Mouse (Mus musculus) embryonic facial prominence, embryonic 11.5 days (tissue): Measurements from ENCODE around the gene Acot11. TPM values are rescaled to one million over a fixed set of nuclear protein-coding genes. Genes with fewer than 3 reads are reported as not detected.

Source experiments
- ATAC-seq: fragments of 200-750 bp; cut with Nextera tagmentation; replicated peaks from 2 replicates; pipeline ENCODE4 v1.8.0; 2017; ENCODE audit warnings: low read depth; ENCODE audit not compliant: insufficient number of reproducible peaks, low FRiP score, low TSS enrichment
- DNase-seq: peaks from one replicate; pipeline ENCODE4 v3.0.0-alpha.2; 2015; ENCODE audit warnings: low spot score
- H3K27ac ChIP-seq: fragments of 300-500 bp; sonication (generic); replicated peaks from 2 replicates; pipeline ENCODE4 v1.5.1; 2014; ENCODE audit warnings: mild to moderate bottlenecking, low read depth, low read length, control low read depth
- H3K27me3 ChIP-seq: fragments of 300-500 bp; sonication (generic); 2 replicates; pipeline ENCODE4 v1.6.1; 2014; ENCODE audit warnings: mild to moderate bottlenecking, low read length, moderate library complexity, mixed read lengths; ENCODE audit not compliant: control insufficient read depth, insufficient read depth
- H3K36me3 ChIP-seq: fragments of 300-500 bp; sonication (generic); replicated peaks from 2 replicates; pipeline ENCODE4 v1.6.1; 2014; ENCODE audit warnings: low read depth, mild to moderate bottlenecking, low read length, moderate library complexity, mixed read lengths; ENCODE audit not compliant: control insufficient read depth, insufficient read depth
- H3K4me1 ChIP-seq: fragments of 300-500 bp; sonication (generic); 2 replicates; pipeline ENCODE4 v1.6.1; 2014; ENCODE audit warnings: low read length, mixed read lengths; ENCODE audit not compliant: control insufficient read depth, insufficient read depth
- H3K4me2 ChIP-seq: fragments of 300-500 bp; sonication (generic); 2 replicates; pipeline ENCODE4 v1.6.1; 2014; ENCODE audit warnings: low read depth, mild to moderate bottlenecking, control low read depth, low read length, moderate library complexity
- H3K4me3 ChIP-seq: fragments of 300-500 bp; sonication (generic); 2 replicates; pipeline ENCODE4 v1.5.1; 2014; ENCODE audit warnings: low read depth, low read length, control low read depth
- H3K9ac ChIP-seq: fragments of 300-500 bp; sonication (generic); replicated peaks from 2 replicates; pipeline ENCODE4 v1.6.1; 2014; ENCODE audit warnings: mild to moderate bottlenecking, control low read depth, low read length
- H3K9me3 ChIP-seq: fragments of 300-500 bp; sonication (generic); replicated peaks from 2 replicates; pipeline ENCODE4 v1.6.1; 2016; ENCODE audit warnings: mild to moderate bottlenecking, low read length, inconsistent platforms, mixed read lengths; ENCODE audit not compliant: control insufficient read depth
- WGBS: fragments of 180-500 bp; shearing (Covaris S2); extraction: QIAGEN DNeasy Blood & Tissue Kit; methylation state at CpG from one replicate; pipeline ENCODE4 v1.1.7; 2014; 5-methylcytosine and 5-hydroxymethylcytosine counted together
- polyA plus RNA-seq: library from polyadenylated mRNA; unstranded; fragments of >200 nt; fragmentation: Nextera tagmentation; extraction: Ambion mirVana; gene quantifications from 2 replicates; pipeline ENCODE4 v1.2.1, GENCODE M21; 2014

Acot11 gene
- polyA plus RNA-seq, 1 experiment from 2014 or later = 1.1 TPM

DNA sequence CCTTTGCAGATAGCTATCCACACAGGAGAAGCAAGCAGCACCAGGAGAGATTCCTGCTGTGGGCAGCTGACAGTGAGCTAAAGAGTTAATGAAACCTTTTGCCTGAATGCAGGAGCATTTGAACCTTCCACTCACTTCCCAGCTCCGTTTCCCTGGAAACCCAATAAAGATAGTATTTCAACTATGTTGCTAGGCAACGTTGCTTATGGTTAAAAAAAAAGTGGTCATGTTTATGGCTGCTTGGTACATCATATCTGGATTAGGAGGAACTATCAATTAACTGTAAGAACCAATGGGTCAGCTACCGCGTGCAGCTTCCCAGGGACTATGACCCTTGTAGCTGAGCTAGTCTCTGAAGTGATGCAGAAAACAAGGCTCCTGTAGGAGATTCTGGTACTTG, 104.0 kb downstream of the Acot11 start:
- Histone ChIP-seq H3K36me3 (no peaks in the 10 kb centered on the region), H3K4me1 (no peaks in the 10 kb centered on the region; the same call in 1 of the 2 replicates), H3K9me3 (no peaks in the 10 kb centered on the region), H3K9ac (no peak overlapping the region), H3K27me3 (no peaks in the 10 kb centered on the region), H3K27ac (no peak overlapping the region), H3K4me2 (no peak overlapping the region), H3K4me3 (no peak overlapping the region)
- 36% methylated on average over 4 of the region's 4 CpGs for WGBS
- DNase-seq (peak; percentile 66), ATAC-seq (no peak)

DNA sequence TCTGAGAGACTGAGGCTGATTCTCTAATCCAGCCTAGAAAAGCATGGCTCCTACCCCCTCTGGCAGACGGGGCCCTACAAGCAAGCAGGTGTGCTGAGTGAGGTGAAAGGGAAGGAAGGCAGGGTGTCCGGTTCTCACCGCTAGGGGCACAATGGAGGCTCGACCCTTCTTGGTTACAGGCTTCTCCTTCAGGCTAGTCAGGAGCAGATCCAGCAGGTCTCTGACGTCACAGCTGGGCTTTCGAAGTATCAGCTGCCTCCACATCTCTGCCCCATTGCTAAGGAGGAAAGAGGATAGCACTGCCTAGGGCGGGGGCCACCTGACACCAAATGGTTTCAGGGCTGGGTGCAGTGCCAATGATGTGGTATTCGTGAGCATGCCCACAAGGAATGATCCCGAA, 104.8 kb downstream of the Acot11 start:
- H3K27ac ChIP-seq = no peak overlapping the region
- H3K9me3 ChIP-seq = no peaks in the 10 kb centered on the region
- H3K4me2 ChIP-seq = no peak overlapping the region
- no peaks in the 10 kb centered on the region; the same call in 1 of the 2 replicates for H3K4me1 ChIP-seq
- H3K27me3 ChIP-seq = no peaks in the 10 kb centered on the region
- no peaks in the 10 kb centered on the region for H3K36me3 ChIP-seq
- WGBS = 17% methylated on average over 9 of the region's 9 CpGs
- H3K9ac ChIP-seq = no peak overlapping the region
- H3K4me3 ChIP-seq = no peak overlapping the region
- DNase-seq = peak; percentile 81
- ATAC-seq = peak; percentile 42

Other genes with a start within 250 kb of the Acot11 start
- gene Dhcr24, start 244.0 kb downstream of the Acot11 start, polyA plus RNA-seq = 21.8 and 22.2 TPM in 2 replicates
- 0.48 TPM in 1 of 2 replicates, not detected in the other for gene Lexm, start 187.8 kb downstream of the Acot11 start, polyA plus RNA-seq
- 0.10 and 0.33 TPM in 2 replicates for gene Ttc22, start 182.6 kb downstream of the Acot11 start, polyA plus RNA-seq
- gene Pars2, start 153.9 kb downstream of the Acot11 start, polyA plus RNA-seq = 14.9 and 16.0 TPM in 2 replicates
- 97.2 and 99.0 TPM in 2 replicates for gene Ttc4, start 126.1 kb downstream of the Acot11 start, polyA plus RNA-seq
- gene Mroh7, start 74.1 kb downstream of the Acot11 start, polyA plus RNA-seq = 0.11 TPM in 1 of 2 replicates, not detected in the other
- gene Fam151a, start 71.1 kb downstream of the Acot11 start, polyA plus RNA-seq = 0.15 TPM in 2 replicates
- 129 and 138 TPM in 2 replicates for gene Ssbp3, start 105.7 kb upstream of the Acot11 start, polyA plus RNA-seq